Comparison of ENCODE assay signal across 8 mouse cellular contexts in genomic region chr13:55213138-55213806, GRCm38 (mm10). TPM values are rescaled to one million over a fixed set of nuclear protein-coding genes. Genes with fewer than 3 reads are reported as not detected.
DNase-seq lines count a peak whose midpoint lies in the region; ATAC-seq and TF ChIP-seq lines count a peak whose summit lies in the region.

No protein-coding gene starts in this region.

- WGBS in neural tube, embryonic 11.5 days, result 68% methylated on average over 10 of the region's 10 CpGs
- WGBS in limb, embryonic 14.5 days, result 55% methylated on average over 10 of the region's 10 CpGs
- WGBS in stomach, embryonic 15.5 days, result 51% methylated on average over 10 of the region's 10 CpGs

- peak overlapping the region; percentile 56 for H3K4me3 ChIP-seq in neural tube, embryonic 11.5 days (ENCODE audit: low read depth, low read length)
- peak overlapping the region; percentile 54 for H3K4me3 ChIP-seq in limb, embryonic 14.5 days (replicated peaks; ENCODE audit: low read length)
- peak overlapping the region; percentile 76 for H3K4me3 ChIP-seq in stomach, embryonic 15.5 days (replicated peaks)

- peaks cover 45% of the 10 kb centered on the region for H3K4me1 ChIP-seq in neural tube, embryonic 11.5 days (ENCODE audit: control insufficient read depth, insufficient read depth, low read length)
- H3K4me1 ChIP-seq in limb, embryonic 14.5 days (ENCODE audit: control insufficient read depth, insufficient read depth, low read length), result peaks cover 40% of the 10 kb centered on the region
- H3K4me1 ChIP-seq in stomach, embryonic 15.5 days, result peaks cover 29% of the 10 kb centered on the region

- peak overlapping the region; percentile 98 for H3K27ac ChIP-seq in neural tube, embryonic 11.5 days (ENCODE audit: low read depth, low read length)
- H3K27ac ChIP-seq in limb, embryonic 14.5 days (replicated peaks; ENCODE audit: low read depth, low read length), result peak overlapping the region; percentile 99
- peak overlapping the region; percentile 99 for H3K27ac ChIP-seq in stomach, embryonic 15.5 days

- no peaks in the 10 kb centered on the region for H3K27me3 ChIP-seq in neural tube, embryonic 11.5 days (ENCODE audit: control insufficient read depth, insufficient read depth, low read length)
- H3K27me3 ChIP-seq in limb, embryonic 14.5 days (ENCODE audit: control insufficient read depth, insufficient read depth, low read length), result no peaks in the 10 kb centered on the region
- no peaks in the 10 kb centered on the region for H3K27me3 ChIP-seq in stomach, embryonic 15.5 days (replicated peaks)

- peak; percentile 34 for DNase-seq in cerebellum, adult 9-10 months
- DNase-seq in neural tube, embryonic 11.5 days (ENCODE audit: low spot score), result no peak
- DNase-seq in neural tube, embryonic 10.5 days (ENCODE audit: extremely low spot score, low spot score), result no peak
- no peak for DNase-seq in limb, embryonic 14.5 days (ENCODE audit: low spot score)
- DNase-seq in cerebellum, postnatal 4 days (ENCODE audit: low spot score in 2 of 2), result no peak
- DNase-seq in cerebellum, postnatal 14 days, result no peak

- peaks cover 4% of the 10 kb centered on the region; the same call in 1 of the 2 replicates for H3K36me3 ChIP-seq in neural tube, embryonic 11.5 days (ENCODE audit: control insufficient read depth, insufficient read depth, low read length)
- peaks cover 51% of the 10 kb centered on the region for H3K36me3 ChIP-seq in limb, embryonic 14.5 days (ENCODE audit: control insufficient read depth, insufficient read depth, low read length)
- peaks cover 4% of the 10 kb centered on the region for H3K36me3 ChIP-seq in stomach, embryonic 15.5 days

- TF ChIP-seq POLR2A in limb, embryonic 14.5 days (IDR thresholded peaks at IDR 0.05; ENCODE audit: borderline replicate concordance, extremely low read depth, insufficient read depth, insufficient read length), result no peak

- H3K9ac ChIP-seq in neural tube, embryonic 11.5 days (ENCODE audit: low read length), result peak overlapping the region; percentile 98
- H3K9ac ChIP-seq in limb, embryonic 14.5 days (ENCODE audit: low read depth, low read length, severe bottlenecking), result peak overlapping the region; percentile 95
- peak overlapping the region; percentile 87 for H3K9ac ChIP-seq in stomach, embryonic 15.5 days

- H3K4me2 ChIP-seq in neural tube, embryonic 11.5 days (ENCODE audit: low read depth), result peak overlapping the region; percentile 91
- H3K4me2 ChIP-seq in limb, embryonic 14.5 days (replicated peaks; ENCODE audit: low read depth, low read length, severe bottlenecking), result peak overlapping the region; percentile 93
- peak overlapping the region; percentile 81 for H3K4me2 ChIP-seq in stomach, embryonic 15.5 days

- no peak for ATAC-seq in cerebellum, adult (ENCODE audit: insufficient number of reproducible peaks, low FRiP score, low TSS enrichment)
- ATAC-seq in neural tube, embryonic 11.5 days (ENCODE audit: insufficient read depth, low FRiP score, low TSS enrichment), result no peak
- no peak for ATAC-seq in limb, embryonic 14.5 days (ENCODE audit: low FRiP score, low read depth)
- no peak for ATAC-seq in stomach, embryonic 15.5 days (ENCODE audit: insufficient read depth, low FRiP score, low read depth)

- H3K9me3 ChIP-seq in neural tube, embryonic 11.5 days (ENCODE audit: control insufficient read depth, low read length), result no peaks in the 10 kb centered on the region
- H3K9me3 ChIP-seq in limb, embryonic 14.5 days (ENCODE audit: control insufficient read depth, low read length), result no peaks in the 10 kb centered on the region
- H3K9me3 ChIP-seq in stomach, embryonic 15.5 days, result no peaks in the 10 kb centered on the region

RNA-seq across cellular contexts. Expression of gene Nsd1, which starts 3.7 kb away (rescaled TPM):
- polyA plus RNA-seq in neural tube, embryonic 11.5 days (2014; fragmentation: Nextera tagmentation; extraction: Ambion mirVana), result 68.2 and 69.8 TPM in 2 replicates
- polyA plus RNA-seq in limb, embryonic 14.5 days (2012; rRNA removed), result 40.0 and 41.6 TPM in 2 replicates
- polyA plus RNA-seq in limb, embryonic 14.5 days (2014; fragmentation: Nextera tagmentation; extraction: Ambion mirVana), result 65.8 and 66.5 TPM in 2 replicates
- 57.0 and 61.1 TPM in 2 replicates for polyA plus RNA-seq in stomach, embryonic 15.5 days (2015; fragmentation: Nextera tagmentation; extraction: Ambion mirVana)
